Mouse (Mus musculus): ENCODE results near the gene Zdhhc16. TPM values are rescaled to one million over a fixed set of nuclear protein-coding genes. Genes with fewer than 3 reads are reported as not detected.

Gene Zdhhc16
- total and polyA plus RNA-seq, 2 experiments from 2014 or later, result 73.7 to 89.4 TPM

DNA sequence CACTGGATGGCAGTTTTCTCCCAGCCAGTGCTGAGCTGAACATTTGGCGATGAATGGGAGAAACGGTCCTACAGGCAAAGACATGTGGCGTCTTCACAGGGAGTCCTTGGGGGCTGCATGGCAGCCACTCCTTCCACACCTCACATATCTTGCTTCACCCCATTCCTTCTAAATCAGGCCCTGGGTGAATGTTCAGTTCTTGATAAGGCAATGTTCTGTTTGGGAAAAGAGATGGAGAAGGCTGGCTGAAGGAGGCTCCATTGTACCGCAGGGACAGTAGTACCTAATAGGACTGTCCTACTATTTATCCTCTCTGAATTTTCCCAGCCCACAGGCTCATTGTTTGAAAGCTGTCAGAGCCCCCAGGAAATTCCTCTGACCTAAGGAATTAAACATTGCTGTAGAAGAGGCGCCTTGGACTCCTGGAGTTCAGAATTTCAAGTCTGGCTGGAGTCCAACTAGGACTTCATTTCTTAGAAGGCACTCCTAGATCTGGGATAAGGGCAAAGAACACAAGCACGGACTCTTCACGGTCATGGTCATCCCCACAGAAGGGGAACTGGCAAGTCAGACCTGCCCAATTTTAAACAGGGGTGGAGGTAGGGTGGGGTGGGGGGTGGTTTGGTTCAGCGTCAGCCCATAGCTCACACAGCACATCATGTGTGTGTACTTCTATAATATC, 26.1 kb upstream of the Zdhhc16 start:
- Histone ChIP-seq H3K27me3 (ENCODE audit: insufficient read depth, low read length) (no peaks in the 10 kb centered on the region), H3K36me3 (ENCODE audit: insufficient read depth, low read length) (no peaks in the 10 kb centered on the region), H3K27ac (no peak overlapping the region), H3K4me2 (ENCODE audit: low read depth, low read length) (no peak overlapping the region), H3K4me3 (ENCODE audit: low read length) (no peak overlapping the region), H3K9me3 (ENCODE audit: low read length) (no peaks in the 10 kb centered on the region), H3K9ac (replicated peaks; ENCODE audit: low read length) (no peak overlapping the region), H3K4me1 (ENCODE audit: insufficient read depth, low read length) (no peaks in the 10 kb centered on the region)
- no peak for ATAC-seq
- 32% methylated on average over 8 of the region's 8 CpGs for WGBS
- DNase-seq (ENCODE audit: low spot score), result no peak
- TF ChIP-seq CTCF (IDR thresholded peaks at IDR 0.05; ENCODE audit: low read depth), result no peak

GRCm38 (mm10) chr19:41908736-41909135, 24.5 kb upstream of the Zdhhc16 start:
- TF ChIP-seq CTCF (IDR thresholded peaks at IDR 0.05; ENCODE audit: low read depth), result no peak
- no peak overlapping the region for H3K27ac ChIP-seq
- no peaks in the 10 kb centered on the region for H3K9me3 ChIP-seq (ENCODE audit: low read length)
- WGBS, result 81% methylated on average over 3 of the region's 3 CpGs
- no peak for ATAC-seq
- H3K4me1 ChIP-seq (ENCODE audit: insufficient read depth, low read length), result peaks cover 11% of the 10 kb centered on the region
- no peak for DNase-seq (ENCODE audit: low spot score)
- H3K4me3 ChIP-seq (ENCODE audit: low read length), result no peak overlapping the region
- no peak overlapping the region for H3K9ac ChIP-seq (replicated peaks; ENCODE audit: low read length)
- no peaks in the 10 kb centered on the region for H3K27me3 ChIP-seq (ENCODE audit: insufficient read depth, low read length)
- H3K4me2 ChIP-seq (ENCODE audit: low read depth, low read length), result no peak overlapping the region
- no peaks in the 10 kb centered on the region for H3K36me3 ChIP-seq (ENCODE audit: insufficient read depth, low read length)

GRCm38 (mm10) chr19:41910396-41910795, 22.9 kb upstream of the Zdhhc16 start:
- no peak for ATAC-seq
- peaks cover 16% of the 10 kb centered on the region for H3K4me1 ChIP-seq (ENCODE audit: insufficient read depth, low read length)
- no peak overlapping the region for H3K4me2 ChIP-seq (ENCODE audit: low read depth, low read length)
- no peak for DNase-seq (ENCODE audit: low spot score)
- WGBS, result 75% methylated on average over 2 of the region's 2 CpGs
- no peaks in the 10 kb centered on the region for H3K36me3 ChIP-seq (ENCODE audit: insufficient read depth, low read length)
- no peak for TF ChIP-seq CTCF (IDR thresholded peaks at IDR 0.05; ENCODE audit: low read depth)
- no peak overlapping the region for H3K4me3 ChIP-seq (ENCODE audit: low read length)
- no peaks in the 10 kb centered on the region for H3K9me3 ChIP-seq (ENCODE audit: low read length)
- H3K27ac ChIP-seq, result no peak overlapping the region
- no peak overlapping the region for H3K9ac ChIP-seq (replicated peaks; ENCODE audit: low read length)
- no peaks in the 10 kb centered on the region for H3K27me3 ChIP-seq (ENCODE audit: insufficient read depth, low read length)

DNA sequence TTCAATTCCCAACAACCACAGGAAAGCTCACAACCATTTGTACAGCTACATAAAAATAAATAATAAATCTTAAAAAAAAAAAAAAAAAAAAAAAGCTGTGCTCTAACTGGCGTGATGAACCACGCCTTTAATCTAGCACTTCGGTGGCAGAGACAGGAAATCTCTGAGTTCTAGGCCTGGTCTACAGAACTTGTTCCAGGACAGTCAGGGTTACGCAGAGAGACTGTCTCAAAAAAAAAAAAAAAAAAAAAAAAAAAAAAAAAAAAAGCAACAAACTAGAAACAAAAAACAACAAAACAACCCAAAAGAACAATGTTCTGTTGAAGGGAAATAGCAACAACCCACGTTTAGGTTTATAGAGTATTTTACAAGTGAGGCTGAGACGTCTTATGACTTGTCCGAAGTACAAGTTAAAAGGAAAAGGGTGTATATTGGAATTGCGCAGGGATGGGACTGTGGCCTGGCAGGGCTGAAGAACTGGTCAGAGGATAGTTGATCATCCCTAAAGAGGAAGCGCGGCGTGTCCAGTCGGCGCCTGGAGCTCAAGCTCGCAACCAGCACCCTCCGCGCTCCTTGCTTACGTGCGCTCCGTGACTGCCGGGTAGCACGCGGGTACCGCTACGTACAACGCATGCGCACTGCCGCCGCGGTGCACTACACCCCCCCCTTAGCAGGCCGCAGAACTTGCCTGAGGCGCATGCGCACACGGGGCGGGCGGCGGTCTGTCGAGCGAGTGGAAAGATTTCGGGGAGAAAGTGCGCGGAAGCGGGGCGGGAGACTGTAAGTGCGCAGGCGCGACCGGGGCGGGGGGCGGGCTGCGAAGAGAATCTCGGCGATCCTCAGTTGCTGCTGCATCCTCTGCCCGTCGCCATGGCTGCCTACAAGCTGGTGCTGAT, 21.9 kb upstream of the Zdhhc16 start, which contains the start of gene Pgam1:
Pgam1 (plus strand) TSS at position 746 of the 896 bp plus-strand sequence.
- Histone ChIP-seq H3K27me3 (ENCODE audit: insufficient read depth, low read length) (no peaks in the 10 kb centered on the region), H3K4me2 (ENCODE audit: low read depth, low read length) (peak within 1 kb of the TSS; percentile 83), H3K4me3 (ENCODE audit: low read length) (peak within 1 kb of the TSS; percentile 78), H3K36me3 (ENCODE audit: insufficient read depth, low read length) (peaks cover 8% of the 10 kb centered on the region; the same call in 1 of the 2 replicates), H3K4me1 (ENCODE audit: insufficient read depth, low read length) (peaks cover 16% of the 10 kb centered on the region), H3K9ac (replicated peaks; ENCODE audit: low read length) (peak within 1 kb of the TSS; percentile 79), H3K9me3 (ENCODE audit: low read length) (no peaks in the 10 kb centered on the region), H3K27ac (peak within 1 kb of the TSS; percentile 82)
- no peak for TF ChIP-seq CTCF (IDR thresholded peaks at IDR 0.05; ENCODE audit: low read depth)
- WGBS, result 6% methylated on average over 54 of the region's 54 CpGs
- DNase-seq (ENCODE audit: low spot score) (peak; percentile 99), ATAC-seq (peak; percentile 95)

GRCm38 (mm10) chr19:41912121-41913080, 20.9 kb upstream of the Zdhhc16 start:
- ATAC-seq (peak; percentile 46), DNase-seq (ENCODE audit: low spot score) (peak; percentile 38)
- H3K27ac ChIP-seq, result peak overlapping the region; percentile 82
- H3K4me3 ChIP-seq (ENCODE audit: low read length), result peak overlapping the region; percentile 78
- no peak for TF ChIP-seq CTCF (IDR thresholded peaks at IDR 0.05; ENCODE audit: low read depth)
- peaks cover 17% of the 10 kb centered on the region for H3K36me3 ChIP-seq (ENCODE audit: insufficient read depth, low read length)
- H3K9me3 ChIP-seq (ENCODE audit: low read length), result no peaks in the 10 kb centered on the region
- H3K4me2 ChIP-seq (ENCODE audit: low read depth, low read length), result peak overlapping the region; percentile 83
- WGBS, result under 1% methylated on average over 53 of the region's 53 CpGs
- no peaks in the 10 kb centered on the region for H3K27me3 ChIP-seq (ENCODE audit: insufficient read depth, low read length)
- peak overlapping the region; percentile 79 for H3K9ac ChIP-seq (replicated peaks; ENCODE audit: low read length)
- H3K4me1 ChIP-seq (ENCODE audit: insufficient read depth, low read length), result peaks cover 16% of the 10 kb centered on the region
